Mouse (Mus musculus) ovary, adult 18-20 months (tissue): ENCODE measurements around the gene Map3k13.

ENCODE experiments used
- DNase-seq: peaks from one replicate; pipeline ENCODE4 v3.0.0; 2022; ENCODE audit warnings: low spot score, mixed read lengths

Map3k13 gene

GRCm38 (mm10) chr16:21853446-21853941, 59.3 kb downstream of the Map3k13 start:
- DNase-seq = no peak

- no peak for DNase-seq
Measured at GRCm38 (mm10) chr16:21854589-21855284, 60.6 kb downstream of the Map3k13 start.

GRCm38 (mm10) chr16:21856134-21856533, 62.0 kb downstream of the Map3k13 start:
- DNase-seq = no peak

GRCm38 (mm10) chr16:21857126-21857644, 63.0 kb downstream of the Map3k13 start:
- DNase-seq = no peak

- DNase-seq = no peak
Measured at GRCm38 (mm10) chr16:21858163-21858562, 64.0 kb downstream of the Map3k13 start.

GRCm38 (mm10) chr16:21858882-21859281, 64.7 kb downstream of the Map3k13 start:
- no peak for DNase-seq

GRCm38 (mm10) chr16:21862448-21862847, 68.3 kb downstream of the Map3k13 start:
- no peak for DNase-seq

GRCm38 (mm10) chr16:21865250-21865982, 71.3 kb downstream of the Map3k13 start:
- DNase-seq = no peak

- no peak for DNase-seq
Measured at GRCm38 (mm10) chr16:21865983-21866575, 71.9 kb downstream of the Map3k13 start.

- no peak for DNase-seq
Measured at GRCm38 (mm10) chr16:21867727-21868126, 73.6 kb downstream of the Map3k13 start.

- no peak for DNase-seq
Measured at GRCm38 (mm10) chr16:21868651-21869050, 74.5 kb downstream of the Map3k13 start.

GRCm38 (mm10) chr16:21869879-21870278, 75.7 kb downstream of the Map3k13 start:
- no peak for DNase-seq

- DNase-seq = no peak
Measured at GRCm38 (mm10) chr16:21877735-21878134, 83.6 kb downstream of the Map3k13 start.

- DNase-seq = no peak
Measured at GRCm38 (mm10) chr16:21878834-21879233, 84.7 kb downstream of the Map3k13 start.

GRCm38 (mm10) chr16:21881181-21881580, 87.0 kb downstream of the Map3k13 start:
- no peak for DNase-seq

- DNase-seq = no peak
Measured at GRCm38 (mm10) chr16:21881582-21882259, 87.6 kb downstream of the Map3k13 start.

- DNase-seq = no peak
Measured at GRCm38 (mm10) chr16:21887601-21888000, 93.5 kb downstream of the Map3k13 start.

- DNase-seq = no peak
Measured at GRCm38 (mm10) chr16:21893890-21894289, 99.7 kb downstream of the Map3k13 start.

- DNase-seq = no peak
Measured at GRCm38 (mm10) chr16:21901286-21901685, 107.1 kb downstream of the Map3k13 start.

- DNase-seq = no peak
Measured at GRCm38 (mm10) chr16:21904636-21905035, 110.5 kb downstream of the Map3k13 start.

- DNase-seq = no peak
Measured at GRCm38 (mm10) chr16:21905996-21906395, 111.8 kb downstream of the Map3k13 start.

- no peak for DNase-seq
Measured at GRCm38 (mm10) chr16:21906902-21907301, 112.8 kb downstream of the Map3k13 start.
